Mouse (Mus musculus) spleen, postnatal 10 days (tissue): ENCODE measurements around the gene Eid2.

Experiments used
- DNase-seq, 2 experiments: peaks; one replicate each; pipeline ENCODE4 v3.0.0; 2021 to 2022; ENCODE audit warnings: low spot score in 2 of 2

The Eid2 gene

DNA sequence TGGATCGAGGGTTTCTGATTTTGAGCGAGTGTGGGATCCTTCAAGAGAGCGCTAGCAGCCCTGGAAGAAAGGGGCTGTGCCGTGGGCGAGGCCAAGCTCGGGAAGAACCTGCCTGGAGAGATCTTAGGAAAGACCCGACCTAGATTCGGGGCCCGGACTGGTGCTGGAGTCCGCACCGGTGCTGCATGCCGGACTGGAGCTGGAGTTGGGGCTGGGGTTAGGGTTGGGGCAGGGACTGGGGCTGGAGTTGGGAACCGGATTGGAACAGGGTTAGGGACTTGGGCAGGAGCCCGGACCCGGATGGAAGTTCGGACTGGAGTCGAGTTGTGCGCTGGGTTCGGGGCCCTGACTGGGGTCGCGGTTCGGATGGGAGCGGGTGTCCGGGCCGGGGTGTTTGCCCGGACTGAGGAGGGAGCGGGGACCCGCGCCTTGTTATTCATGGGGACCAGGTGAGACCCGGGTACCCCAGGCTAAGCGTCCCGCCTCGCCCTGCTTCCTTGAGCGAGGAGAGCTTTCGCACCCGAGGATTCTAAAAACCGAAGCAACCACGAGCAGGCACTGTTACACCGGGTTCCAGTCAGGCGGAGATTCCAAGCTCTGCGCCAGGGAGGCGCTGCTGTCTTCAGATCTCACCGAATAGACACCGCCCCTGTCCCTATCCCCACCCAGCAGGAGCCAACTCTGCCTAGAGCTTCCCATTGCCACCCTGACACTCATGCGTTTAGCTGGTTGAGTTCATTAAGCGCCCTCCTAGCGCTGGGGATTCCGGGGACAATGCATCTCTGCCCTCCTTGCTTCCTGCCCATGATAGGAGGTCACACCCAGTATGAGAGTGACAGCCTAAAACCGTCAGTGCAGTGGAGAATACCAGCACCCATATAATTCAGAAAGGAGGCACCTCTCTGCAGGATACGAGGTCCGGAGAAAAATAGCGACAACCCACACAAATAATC is 23.2 kb downstream of the Eid2 start, which contains the start of gene Selenov:
TSS of gene Selenov (minus strand) at position 549 of the 953 bp plus-strand sequence.
- DNase-seq = no peak

DNA sequence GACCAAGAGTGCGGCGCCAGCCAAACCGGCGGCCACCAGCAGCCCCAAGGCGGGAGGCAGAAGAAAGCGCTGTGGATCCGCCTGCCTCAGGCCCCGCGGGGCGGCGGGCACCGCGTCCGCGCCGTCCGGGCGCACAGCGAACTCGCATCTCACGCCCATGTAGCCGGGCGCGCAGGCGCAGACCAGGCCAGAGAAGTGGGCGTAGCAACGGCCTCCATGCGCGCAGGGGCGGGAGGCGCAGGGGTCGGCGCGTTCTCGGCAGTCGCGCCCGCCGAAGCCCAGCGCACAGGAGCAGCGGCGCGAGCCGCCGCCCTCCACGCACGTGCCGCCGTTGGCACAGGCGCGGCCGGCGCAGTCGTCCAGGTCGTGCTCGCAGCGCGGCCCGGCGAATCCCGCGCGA is 26.8 kb downstream of the Eid2 start:
- DNase-seq = peak in 1 of 2 experiments; percentile 54

DNA sequence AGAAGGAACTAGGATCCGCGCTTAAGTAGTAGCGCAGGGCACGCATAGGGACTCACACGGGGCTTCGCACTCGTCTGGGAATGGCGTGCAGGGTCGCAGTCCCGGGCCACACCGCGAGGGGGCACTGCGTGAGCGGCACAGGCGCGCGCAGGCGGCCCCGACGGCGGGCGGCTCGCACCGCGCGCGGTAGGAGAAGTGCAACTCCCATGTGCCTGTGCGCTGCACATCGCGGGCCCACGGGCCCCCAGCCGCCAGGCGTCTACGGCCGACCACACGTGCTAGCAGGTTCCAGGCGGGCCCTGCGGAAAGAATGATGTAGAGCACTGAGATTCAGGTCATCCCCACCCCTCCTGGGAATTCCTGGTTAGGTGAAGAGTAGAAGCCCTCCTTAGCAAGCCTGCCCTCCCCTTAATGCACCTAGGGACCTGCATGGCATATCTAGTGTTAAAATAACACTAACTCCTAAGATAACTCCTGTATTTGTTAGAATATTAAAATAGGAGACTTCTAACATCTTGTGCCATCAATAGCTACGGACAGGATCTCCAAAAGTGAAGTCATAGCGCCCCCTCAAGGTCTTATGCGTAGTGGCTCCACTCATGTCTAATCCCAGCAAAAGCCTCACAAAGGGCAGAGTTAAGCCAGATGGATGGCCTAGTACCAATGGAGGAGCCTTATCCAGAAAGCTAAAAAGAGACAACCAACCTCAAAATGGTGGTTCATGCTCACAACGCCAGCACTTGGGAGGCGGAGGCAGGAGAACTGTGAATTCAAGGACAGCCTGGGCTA is 31.4 kb downstream of the Eid2 start:
- DNase-seq = peak in 1 of 2 experiments; percentile 43

DNA sequence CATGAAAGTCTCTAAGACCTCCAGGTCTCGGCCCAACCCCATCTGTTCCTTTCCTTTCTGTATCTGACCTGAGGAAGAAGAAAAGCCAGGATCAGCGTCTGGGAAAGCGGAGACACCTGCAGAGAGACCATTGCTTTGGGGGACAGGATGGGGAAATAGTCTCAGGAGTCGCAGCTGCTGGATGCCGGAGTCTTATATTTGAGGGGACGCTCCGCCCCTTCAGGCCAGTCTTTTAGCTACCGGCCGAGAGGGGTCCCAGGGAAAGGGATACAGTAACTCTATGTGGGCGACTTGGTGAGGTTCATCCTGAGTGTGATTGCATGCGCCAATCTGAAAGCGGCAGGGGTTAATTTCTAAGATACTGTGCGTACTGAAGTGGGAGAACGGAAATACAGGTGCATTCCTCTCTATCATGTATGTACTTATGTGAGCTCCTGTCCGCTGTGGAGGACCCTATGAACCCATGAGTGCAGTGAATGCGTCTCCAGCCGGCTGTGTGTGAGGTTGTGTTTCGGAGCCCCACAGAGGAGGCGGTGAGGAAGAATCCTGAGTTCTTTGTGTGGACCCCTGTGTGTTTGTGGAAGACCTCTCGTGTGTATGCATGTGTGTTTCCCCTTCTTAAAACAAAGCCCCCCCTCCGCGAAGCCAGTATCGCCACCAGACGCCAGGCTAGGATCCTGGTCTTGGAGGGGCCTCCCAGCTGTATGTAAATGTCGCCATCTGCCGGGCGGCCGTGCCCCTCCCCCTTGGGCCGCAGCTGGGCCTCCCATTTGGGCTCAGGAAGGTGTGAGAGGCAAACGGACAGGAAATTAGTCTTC is 34.1 kb downstream of the Eid2 start, which contains the start of gene Dll3:
TSS of gene Dll3 (minus strand) at position 623 of the 818 bp plus-strand sequence.
- DNase-seq = peak; percentile 30 to 68

DNA sequence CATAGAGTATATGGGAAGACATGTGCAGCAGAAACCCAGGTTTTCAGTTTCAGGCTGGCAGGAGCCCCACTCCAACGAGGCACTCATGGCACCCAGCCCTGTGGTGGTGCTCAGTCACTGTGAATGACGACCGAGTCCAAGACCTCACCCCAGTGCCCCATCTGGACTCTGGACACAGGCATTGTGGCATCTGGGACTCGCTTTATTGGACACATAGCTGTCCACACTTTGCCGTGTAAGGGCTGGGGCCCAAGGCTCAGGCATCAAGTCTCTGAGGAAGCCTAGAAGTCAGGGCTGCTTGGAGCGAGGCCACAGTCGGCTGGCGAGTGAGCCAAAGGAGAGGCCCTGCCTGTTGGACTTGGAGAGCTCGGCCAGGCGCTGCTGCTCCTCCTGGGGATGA is 38.0 kb downstream of the Eid2 start:
- DNase-seq = no peak

DNA sequence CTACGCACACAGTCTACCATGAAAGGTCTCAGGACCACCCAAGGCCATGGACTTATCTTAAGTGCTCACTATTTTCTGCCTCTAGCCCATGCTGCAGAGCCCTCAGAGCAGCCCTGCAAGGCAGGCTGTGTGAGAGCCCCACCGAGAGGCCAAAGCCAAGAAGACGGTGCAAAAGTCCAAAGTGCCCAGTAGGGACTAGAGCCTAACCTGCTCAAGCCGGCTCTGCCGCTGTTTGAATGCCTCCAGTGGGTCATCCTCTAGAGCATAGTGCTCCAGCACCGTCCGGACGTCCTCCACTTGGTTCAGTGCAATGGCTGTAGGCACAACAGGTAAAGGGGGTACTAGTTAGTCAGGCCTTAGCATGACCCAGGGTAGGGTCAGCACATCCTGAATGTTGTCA is 38.5 kb downstream of the Eid2 start:
- no peak for DNase-seq

DNA sequence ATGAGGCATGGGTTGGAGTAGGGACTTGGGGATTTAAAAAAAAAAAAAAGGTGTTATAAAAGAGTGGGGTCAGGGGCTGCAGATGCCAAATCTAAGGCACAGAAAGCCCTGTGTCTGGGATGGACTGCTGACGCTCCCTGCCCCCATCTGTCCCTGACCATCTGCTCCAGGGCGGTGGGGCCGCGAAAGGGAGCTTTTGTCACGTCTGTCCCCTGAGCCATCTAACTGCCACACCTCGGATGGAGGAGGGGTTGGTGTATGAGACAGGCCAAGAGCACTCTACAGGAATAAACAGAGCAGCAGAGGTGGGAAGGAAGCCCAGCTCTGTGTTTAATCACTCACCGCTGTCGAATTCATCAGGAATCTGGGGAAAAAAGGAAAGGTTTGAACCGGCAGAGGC is 42.1 kb downstream of the Eid2 start:
- DNase-seq = no peak

DNA sequence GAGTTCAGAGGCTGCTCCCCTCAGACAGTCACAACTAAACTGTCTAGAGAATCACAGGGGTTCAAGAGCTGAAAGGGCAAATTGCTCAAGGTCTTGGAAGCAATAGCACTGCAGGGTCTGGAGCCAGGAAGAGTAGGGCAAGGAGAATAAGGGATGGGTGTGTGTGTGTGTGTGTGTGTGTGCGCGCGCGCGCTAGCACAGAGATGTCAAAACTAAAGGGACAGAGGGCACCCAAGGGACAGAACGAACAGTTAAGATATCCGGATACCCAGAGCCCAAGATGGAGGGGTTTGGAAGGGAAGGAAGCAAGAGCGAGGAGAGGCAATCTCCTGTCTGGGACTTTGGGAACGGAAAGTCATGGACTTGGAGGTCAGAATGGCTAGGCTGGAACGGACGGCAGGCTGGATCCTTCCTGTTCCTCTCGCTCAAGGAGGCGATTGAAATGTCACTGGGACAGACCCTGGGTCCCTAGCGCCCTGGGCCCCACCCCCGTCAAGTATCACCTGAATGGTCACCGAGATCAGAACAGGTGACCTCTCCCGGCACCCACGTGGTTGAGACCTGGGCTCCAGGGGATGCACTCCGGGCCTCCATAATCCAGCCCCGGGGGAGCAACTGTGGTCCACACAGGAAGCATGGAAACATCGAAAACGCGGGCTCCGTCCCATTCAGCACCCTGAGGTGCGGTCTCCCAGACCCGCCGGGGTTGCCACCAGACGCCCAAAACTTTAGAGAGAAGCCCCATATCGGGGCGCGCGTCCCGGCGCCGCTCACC is 43.7 kb downstream of the Eid2 start:
- DNase-seq = peak in 1 of 2 experiments; percentile 18

DNA sequence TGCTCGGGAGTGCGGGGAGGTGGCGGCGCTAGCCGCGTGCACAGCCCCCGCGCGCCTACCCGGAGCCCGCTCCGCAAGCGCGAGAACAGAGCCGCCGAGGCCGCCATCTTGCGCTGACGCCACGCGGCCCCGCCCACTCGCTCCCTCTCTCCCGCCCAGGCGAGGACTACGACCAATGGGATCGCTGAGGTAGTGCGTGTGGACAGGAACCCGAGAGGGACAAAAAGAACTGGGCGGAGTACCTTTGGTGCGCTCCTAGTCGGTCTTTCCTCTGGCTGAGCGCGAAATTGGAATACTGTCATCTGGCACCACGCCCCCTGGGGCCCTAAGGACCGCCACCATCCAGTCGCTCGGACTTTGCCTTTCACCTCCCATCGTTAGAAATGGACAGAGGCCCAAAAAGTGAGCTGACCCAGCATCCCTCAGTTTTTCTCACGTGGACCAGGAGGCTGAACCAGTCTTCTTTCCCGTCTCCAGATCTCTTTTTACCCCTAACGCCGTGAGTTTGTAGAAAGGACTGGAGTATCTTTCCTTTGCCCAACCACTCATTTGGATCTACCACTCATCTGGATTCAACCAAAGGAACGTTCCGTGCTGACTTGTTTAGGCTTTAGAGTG is 44.4 kb downstream of the Eid2 start, which contains the start of gene Timm50:
TSS of gene Timm50 (minus strand) at position 147 of the 618 bp plus-strand sequence.
- peak; percentile 96 to 99 for DNase-seq

DNA sequence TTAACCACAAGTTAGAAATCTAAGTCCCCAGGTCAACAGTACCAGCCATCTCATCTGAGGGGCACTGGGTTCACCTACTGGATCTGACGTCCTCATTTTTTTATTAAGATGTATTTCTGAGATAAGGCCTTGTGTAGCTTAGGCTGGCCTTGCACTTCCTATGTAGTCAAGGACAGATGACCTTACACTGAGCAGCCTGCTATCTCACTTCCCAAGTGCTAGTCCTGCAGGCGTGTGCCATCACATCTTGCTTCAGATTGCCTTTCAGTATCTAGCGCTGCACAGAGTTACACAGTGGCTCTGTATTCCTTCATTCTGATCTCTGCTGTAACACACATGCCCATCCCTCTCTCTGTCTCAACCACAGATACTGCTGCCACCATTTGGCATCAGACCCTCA is 50.4 kb downstream of the Eid2 start:
- DNase-seq = no peak

DNA sequence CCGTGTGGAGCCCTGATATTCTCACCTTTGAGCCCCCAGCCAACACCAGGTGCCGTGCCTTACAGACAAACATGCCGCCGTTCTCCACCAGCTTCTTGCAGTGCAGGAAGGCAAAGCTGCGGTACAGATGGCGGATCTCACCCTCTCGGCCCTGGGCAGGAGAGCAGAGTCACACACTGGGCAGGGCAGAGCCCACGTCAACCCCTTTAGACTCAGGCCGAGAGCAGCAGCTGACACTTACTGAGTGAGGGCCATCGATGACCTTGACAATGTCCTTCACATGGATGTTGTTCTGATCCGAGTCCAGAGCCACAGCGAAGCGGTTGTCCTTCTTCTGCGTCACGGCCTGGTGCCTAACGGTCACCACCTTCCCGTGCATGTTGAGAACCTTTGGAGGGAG is 51.0 kb downstream of the Eid2 start:
- DNase-seq = no peak
